Mouse (Mus musculus) midbrain, embryonic 11.5 days (tissue): ENCODE measurements around the gene Tmf1. TPM values are rescaled to one million over a fixed set of nuclear protein-coding genes. Genes with fewer than 3 reads are reported as not detected.

Experiments
- ATAC-seq: fragments of 200-750 bp; cut with Nextera tagmentation; 2 replicates; pipeline ENCODE4 v1.8.0; 2017; ENCODE audit warnings: moderate TSS enrichment, moderate library complexity; ENCODE audit not compliant: low FRiP score
- DNase-seq: peaks from one replicate; pipeline ENCODE4 v3.0.0; 2015; ENCODE audit warnings: low spot score; ENCODE audit errors: missing footprints
- H3K27ac ChIP-seq: fragments of 300-500 bp; sonication (generic); 2 replicates; pipeline ENCODE4 v1.5.1; 2014; ENCODE audit warnings: low read depth, low read length
- H3K27me3 ChIP-seq: fragments of 300-500 bp; sonication (generic); 2 replicates; pipeline ENCODE4 v1.6.1; 2014; ENCODE audit warnings: mild to moderate bottlenecking, low read length, moderate library complexity, mixed read lengths; ENCODE audit not compliant: control insufficient read depth, insufficient read depth
- H3K36me3 ChIP-seq: fragments of 300-500 bp; sonication (generic); 2 replicates; pipeline ENCODE4 v1.6.1; 2014; ENCODE audit warnings: mild to moderate bottlenecking, low read length, moderate library complexity, mixed read lengths; ENCODE audit not compliant: control insufficient read depth, insufficient read depth
- H3K4me1 ChIP-seq: fragments of 300-500 bp; sonication (generic); 2 replicates; pipeline ENCODE4 v1.6.1; 2014; ENCODE audit warnings: low read length; ENCODE audit not compliant: control insufficient read depth, insufficient read depth
- H3K4me2 ChIP-seq: fragments of 300-500 bp; sonication (generic); 2 replicates; pipeline ENCODE4 v1.6.1; 2014; ENCODE audit warnings: mild to moderate bottlenecking, moderate library complexity
- H3K4me3 ChIP-seq: fragments of 300-500 bp; sonication (generic); 2 replicates; pipeline ENCODE4 v1.5.1; 2014; ENCODE audit warnings: low read depth, low read length
- H3K9ac ChIP-seq: fragments of 300-500 bp; sonication (generic); 2 replicates; pipeline ENCODE4 v1.6.1; 2014; ENCODE audit warnings: low read length
- H3K9me3 ChIP-seq: fragments of 300-500 bp; sonication (generic); 2 replicates; pipeline ENCODE4 v1.6.1; 2016; ENCODE audit warnings: low read length; ENCODE audit not compliant: control insufficient read depth
- WGBS: fragments of 180-500 bp; shearing (Covaris S2); extraction: QIAGEN DNeasy Blood & Tissue Kit; methylation state at CpG from one replicate; pipeline ENCODE4 v1.1.7; 2014; 5-methylcytosine and 5-hydroxymethylcytosine counted together
- polyA plus RNA-seq: library from polyadenylated mRNA; unstranded; fragments of >200 nt; fragmentation: Nextera tagmentation; extraction: Ambion mirVana; gene quantifications from 2 replicates; pipeline ENCODE4 v1.2.1, GENCODE M21; 2014

The Tmf1 gene
- 29.9 and 34.6 TPM in 2 replicates for polyA plus RNA-seq

- DNase-seq (peak; percentile 99), ATAC-seq (peak; percentile 97)
- Histone ChIP-seq H3K27me3 (no peaks in the 10 kb centered on the region), H3K9me3 (no peaks in the 10 kb centered on the region), H3K4me2 (peak within 1 kb of the TSS; percentile 54), H3K9ac (peak within 1 kb of the TSS; percentile 72), H3K27ac (peak within 1 kb of the TSS; percentile 89), H3K4me1 (peaks cover 10% of the 10 kb centered on the region; the same call in 1 of the 2 replicates), H3K4me3 (peak within 1 kb of the TSS; percentile 53), H3K36me3 (peaks cover 6% of the 10 kb centered on the region)
- WGBS, result under 1% methylated on average over 80 of the region's 80 CpGs
Measured at GRCm38 (mm10) chr6:97178491-97179366, at the start of gene Tmf1. Gene Tmf1, minus strand, starts transcription at chr6:97179122.

DNA sequence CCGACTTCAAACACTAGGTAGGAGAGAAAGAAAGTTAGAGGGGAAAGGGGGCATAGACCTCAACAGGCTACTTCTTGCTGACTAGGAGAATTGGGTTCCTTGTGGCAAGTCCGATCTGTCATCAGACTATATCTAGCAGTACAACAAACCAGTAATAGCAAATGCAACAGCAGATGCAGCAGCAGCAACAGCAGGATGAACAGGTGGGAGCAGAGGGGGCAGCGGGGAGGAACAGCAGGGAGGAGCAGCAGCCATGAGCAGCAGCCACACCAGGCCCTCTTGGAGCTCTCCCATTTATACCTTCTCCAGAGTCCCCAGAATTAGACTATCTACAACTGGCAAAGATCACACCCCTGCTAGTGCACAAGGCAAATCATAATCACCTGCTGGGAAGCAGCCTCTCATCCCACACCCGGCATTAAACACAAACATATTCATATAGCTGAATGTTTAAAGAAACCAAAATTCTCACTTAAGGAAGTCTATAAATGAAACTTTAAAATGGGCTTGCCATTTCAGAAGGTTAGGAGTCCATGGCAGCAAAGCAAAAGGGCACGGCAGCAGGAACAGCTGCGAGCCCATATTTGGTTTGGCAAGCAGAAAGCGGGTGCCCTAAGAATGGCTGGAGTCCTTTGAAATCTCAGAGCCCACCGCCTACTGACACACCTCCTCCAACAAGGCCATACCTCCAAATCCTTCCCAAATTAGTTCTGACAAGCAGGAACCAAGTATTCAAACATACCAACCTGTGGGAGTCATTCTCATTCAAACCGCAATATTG is 48.3 kb upstream of the Tmf1 start:
- DNase-seq, result peak; percentile 49
- 95% methylated on average over 9 of the region's 9 CpGs for WGBS

GRCm38 (mm10) chr6:97226083-97226491 is 47.2 kb upstream of the Tmf1 start:
- Histone ChIP-seq H3K36me3 (no peaks in the 10 kb centered on the region), H3K4me2 (no peak overlapping the region), H3K9ac (no peak overlapping the region), H3K4me1 (no peaks in the 10 kb centered on the region), H3K27me3 (no peaks in the 10 kb centered on the region), H3K4me3 (no peak overlapping the region), H3K27ac (no peak overlapping the region), H3K9me3 (no peaks in the 10 kb centered on the region)
- peak; percentile 69 for DNase-seq
- WGBS, result 53% methylated on average over 1 of the region's 1 CpGs
- ATAC-seq, result no peak

More for the DNA sequence above, 48.3 kb upstream of the Tmf1 start:
- H3K27me3 ChIP-seq, result no peaks in the 10 kb centered on the region
- H3K4me1 ChIP-seq, result no peaks in the 10 kb centered on the region
- H3K4me2 ChIP-seq, result no peak overlapping the region
- no peak overlapping the region for H3K4me3 ChIP-seq
- no peak for ATAC-seq
- no peaks in the 10 kb centered on the region for H3K9me3 ChIP-seq
- no peak overlapping the region for H3K9ac ChIP-seq
- H3K36me3 ChIP-seq, result no peaks in the 10 kb centered on the region
- no peak overlapping the region for H3K27ac ChIP-seq

GRCm38 (mm10) chr6:97224505-97224904 is 45.6 kb upstream of the Tmf1 start:
- Histone ChIP-seq H3K27me3 (no peaks in the 10 kb centered on the region), H3K36me3 (no peaks in the 10 kb centered on the region), H3K4me1 (no peaks in the 10 kb centered on the region), H3K4me2 (no peak overlapping the region), H3K9me3 (no peaks in the 10 kb centered on the region), H3K9ac (no peak overlapping the region), H3K27ac (no peak overlapping the region), H3K4me3 (no peak overlapping the region)
- 92% methylated on average over 8 of the region's 8 CpGs for WGBS
- DNase-seq, result peak; percentile 41
- no peak for ATAC-seq

GRCm38 (mm10) chr6:97223566-97223965 is 44.6 kb upstream of the Tmf1 start:
- no peak overlapping the region for H3K4me2 ChIP-seq
- WGBS, result 77% methylated on average over 4 of the region's 4 CpGs
- ATAC-seq, result no peak
- no peaks in the 10 kb centered on the region for H3K27me3 ChIP-seq
- H3K9ac ChIP-seq, result no peak overlapping the region
- no peak for DNase-seq
- no peaks in the 10 kb centered on the region for H3K36me3 ChIP-seq
- H3K9me3 ChIP-seq, result no peaks in the 10 kb centered on the region
- H3K4me3 ChIP-seq, result no peak overlapping the region
- no peak overlapping the region for H3K27ac ChIP-seq
- no peaks in the 10 kb centered on the region for H3K4me1 ChIP-seq

GRCm38 (mm10) chr6:97222931-97223467 is 44.1 kb upstream of the Tmf1 start:
- Histone ChIP-seq H3K4me1 (no peaks in the 10 kb centered on the region), H3K27me3 (no peaks in the 10 kb centered on the region), H3K9me3 (no peaks in the 10 kb centered on the region), H3K27ac (no peak overlapping the region), H3K4me2 (no peak overlapping the region), H3K36me3 (no peaks in the 10 kb centered on the region), H3K9ac (no peak overlapping the region), H3K4me3 (no peak overlapping the region)
- no peak for ATAC-seq
- WGBS, result 79% methylated on average over 5 of the region's 5 CpGs
- DNase-seq, result no peak

GRCm38 (mm10) chr6:97222321-97222720 is 43.4 kb upstream of the Tmf1 start:
- no peak overlapping the region for H3K27ac ChIP-seq
- H3K9me3 ChIP-seq, result no peaks in the 10 kb centered on the region
- H3K4me2 ChIP-seq, result no peak overlapping the region
- 61% methylated on average over 6 of the region's 6 CpGs for WGBS
- H3K4me3 ChIP-seq, result no peak overlapping the region
- DNase-seq, result no peak
- no peaks in the 10 kb centered on the region for H3K27me3 ChIP-seq
- H3K4me1 ChIP-seq, result no peaks in the 10 kb centered on the region
- no peaks in the 10 kb centered on the region for H3K36me3 ChIP-seq
- H3K9ac ChIP-seq, result no peak overlapping the region
- no peak for ATAC-seq

GRCm38 (mm10) chr6:97221205-97222025 is 42.5 kb upstream of the Tmf1 start:
- no peak overlapping the region for H3K4me2 ChIP-seq
- DNase-seq, result no peak
- H3K4me3 ChIP-seq, result no peak overlapping the region
- no peaks in the 10 kb centered on the region for H3K36me3 ChIP-seq
- no peaks in the 10 kb centered on the region for H3K4me1 ChIP-seq
- H3K9me3 ChIP-seq, result no peaks in the 10 kb centered on the region
- no peaks in the 10 kb centered on the region for H3K27me3 ChIP-seq
- ATAC-seq, result no peak
- H3K9ac ChIP-seq, result no peak overlapping the region
- no peak overlapping the region for H3K27ac ChIP-seq
- WGBS, result 78% methylated on average over 15 of the region's 15 CpGs
